Mouse (Mus musculus): ENCODE measurements around the gene Olfr1000. TPM values are rescaled to one million over a fixed set of nuclear protein-coding genes. Genes with fewer than 3 reads are reported as not detected.

Olfr1000 gene
- polyA plus RNA-seq (2014; fragmentation: Illumina TruSeq; extraction: RNeasy Lipid Tissue Mini Kit (QIAGEN cat#74804); ENCODE audit: low read depth, low replicate concordance) = not detected

DNA sequence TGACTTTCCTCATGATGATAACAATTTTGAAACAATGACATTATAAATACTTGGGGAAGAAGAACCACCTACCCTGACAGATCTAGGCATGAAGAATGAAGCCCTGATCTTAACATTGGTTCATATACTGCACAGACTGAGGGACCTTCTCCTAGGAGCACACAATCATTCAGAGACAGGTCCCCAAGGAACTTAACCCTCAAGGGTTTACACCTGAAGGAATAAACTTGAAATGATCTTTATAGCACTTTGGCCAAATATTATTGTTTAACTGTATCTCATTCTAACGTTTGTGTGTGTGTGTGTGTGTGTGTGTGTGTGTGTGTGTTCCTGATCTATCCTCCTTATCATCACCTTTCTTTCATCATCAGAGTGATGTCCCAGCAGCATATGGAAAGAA is at the start of gene Olfr1000:
Gene Olfr1000 (minus strand): TSS at position 101 of the 400 bp plus-strand sequence.

DNA sequence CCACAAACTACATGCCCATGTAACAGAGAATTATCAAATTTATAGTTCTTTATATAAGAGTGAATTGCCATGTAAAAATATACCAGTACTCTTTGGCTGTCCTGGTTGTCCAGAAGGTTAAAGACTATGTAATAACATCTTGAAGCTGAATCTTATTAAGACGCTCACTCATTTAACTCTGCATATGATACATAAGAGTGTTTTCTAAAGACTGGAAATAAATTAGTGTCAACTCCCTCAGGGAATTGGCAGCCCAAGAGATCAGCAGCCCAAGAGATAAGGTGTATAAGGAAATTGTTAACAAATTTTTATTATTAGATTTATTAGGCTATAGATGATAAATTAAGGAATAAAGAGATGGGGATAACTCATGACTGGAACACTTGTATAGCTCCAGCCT is 38.9 kb upstream of the Olfr1000 start, which contains the start of gene Olfr1002:
Gene Olfr1002 (minus strand): TSS at position 101 of the 400 bp plus-strand sequence.

DNA sequence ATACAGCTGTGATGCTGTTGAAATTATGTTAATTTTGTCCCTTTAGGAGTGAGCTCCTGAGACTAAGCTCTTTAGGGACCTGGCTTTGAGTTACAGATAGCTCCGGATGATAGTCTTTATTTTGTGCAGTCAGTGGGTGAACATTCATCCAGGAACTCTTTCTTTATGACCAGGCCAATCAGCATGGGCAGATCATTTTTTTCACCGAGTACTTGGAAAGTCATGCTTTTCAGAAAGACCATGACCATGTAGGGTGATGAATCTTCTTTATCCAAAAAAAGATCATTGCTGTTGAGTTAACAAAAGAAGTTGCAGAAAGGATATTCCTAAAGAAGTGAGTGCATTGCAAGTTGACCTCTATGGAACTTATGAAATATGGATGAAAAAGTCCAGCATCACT is 23.1 kb downstream of the Olfr1000 start, which contains the start of gene Olfr998:
Gene Olfr998 (plus strand): TSS at position 301 of the 400 bp plus-strand sequence.

GRCm38 (mm10) chr2:85578915-85579314 is 32.8 kb downstream of the Olfr1000 start, which contains the start of gene Olfr996:
Gene Olfr996, plus strand, starts transcription at chr2:85579215.

Other genes starting within 250 kb of the Olfr1000 start
- gene Olfr988, start 248.7 kb downstream of the Olfr1000 start, polyA plus RNA-seq (2014; fragmentation: Illumina TruSeq; extraction: RNeasy Lipid Tissue Mini Kit (QIAGEN cat#74804); ENCODE audit: low read depth, low replicate concordance) = not detected
- gene Olfr992, start 202.4 kb downstream of the Olfr1000 start, polyA plus RNA-seq (2014; fragmentation: Illumina TruSeq; extraction: RNeasy Lipid Tissue Mini Kit (QIAGEN cat#74804); ENCODE audit: low read depth, low replicate concordance) = not detected
- not detected for gene Olfr993, start 197.0 kb downstream of the Olfr1000 start, polyA plus RNA-seq (2014; fragmentation: Illumina TruSeq; extraction: RNeasy Lipid Tissue Mini Kit (QIAGEN cat#74804); ENCODE audit: low read depth, low replicate concordance)
- gene Olfr994, start 175.5 kb downstream of the Olfr1000 start, polyA plus RNA-seq (2014; fragmentation: Illumina TruSeq; extraction: RNeasy Lipid Tissue Mini Kit (QIAGEN cat#74804); ENCODE audit: low read depth, low replicate concordance) = not detected
- gene Olfr995, start 168.3 kb downstream of the Olfr1000 start, polyA plus RNA-seq (2014; fragmentation: Illumina TruSeq; extraction: RNeasy Lipid Tissue Mini Kit (QIAGEN cat#74804); ENCODE audit: low read depth, low replicate concordance) = not detected
- gene 4833423E24Rik, start 92.9 kb downstream of the Olfr1000 start, polyA plus RNA-seq (2014; fragmentation: Illumina TruSeq; extraction: RNeasy Lipid Tissue Mini Kit (QIAGEN cat#74804); ENCODE audit: low read depth, low replicate concordance) = not detected
- gene Olfr996, start 32.7 kb downstream of the Olfr1000 start, polyA plus RNA-seq (2014; fragmentation: Illumina TruSeq; extraction: RNeasy Lipid Tissue Mini Kit (QIAGEN cat#74804); ENCODE audit: low read depth, low replicate concordance) = not detected
- not detected for gene Olfr998, start 23.0 kb downstream of the Olfr1000 start, polyA plus RNA-seq (2014; fragmentation: Illumina TruSeq; extraction: RNeasy Lipid Tissue Mini Kit (QIAGEN cat#74804); ENCODE audit: low read depth, low replicate concordance)
- not detected for gene Olfr1002, start 38.8 kb upstream of the Olfr1000 start, polyA plus RNA-seq (2014; fragmentation: Illumina TruSeq; extraction: RNeasy Lipid Tissue Mini Kit (QIAGEN cat#74804); ENCODE audit: low read depth, low replicate concordance)
- not detected for gene Olfr154, start 52.6 kb upstream of the Olfr1000 start, polyA plus RNA-seq (2014; fragmentation: Illumina TruSeq; extraction: RNeasy Lipid Tissue Mini Kit (QIAGEN cat#74804); ENCODE audit: low read depth, low replicate concordance)
- gene Olfr1006, start 66.9 kb upstream of the Olfr1000 start, polyA plus RNA-seq (2014; fragmentation: Illumina TruSeq; extraction: RNeasy Lipid Tissue Mini Kit (QIAGEN cat#74804); ENCODE audit: low read depth, low replicate concordance) = not detected
- not detected for gene Olfr1008, start 77.5 kb upstream of the Olfr1000 start, polyA plus RNA-seq (2014; fragmentation: Illumina TruSeq; extraction: RNeasy Lipid Tissue Mini Kit (QIAGEN cat#74804); ENCODE audit: low read depth, low replicate concordance)
- not detected for gene Olfr1009, start 103.5 kb upstream of the Olfr1000 start, polyA plus RNA-seq (2014; fragmentation: Illumina TruSeq; extraction: RNeasy Lipid Tissue Mini Kit (QIAGEN cat#74804); ENCODE audit: low read depth, low replicate concordance)
- gene Olfr1012, start 150.9 kb upstream of the Olfr1000 start, polyA plus RNA-seq (2014; fragmentation: Illumina TruSeq; extraction: RNeasy Lipid Tissue Mini Kit (QIAGEN cat#74804); ENCODE audit: low read depth, low replicate concordance) = not detected
- 0.07 TPM for gene Olfr1013, start 155.2 kb upstream of the Olfr1000 start, polyA plus RNA-seq (2014; fragmentation: Illumina TruSeq; extraction: RNeasy Lipid Tissue Mini Kit (QIAGEN cat#74804); ENCODE audit: low read depth, low replicate concordance)
- gene Olfr1014, start 160.8 kb upstream of the Olfr1000 start, polyA plus RNA-seq (2014; fragmentation: Illumina TruSeq; extraction: RNeasy Lipid Tissue Mini Kit (QIAGEN cat#74804); ENCODE audit: low read depth, low replicate concordance) = not detected
- not detected for gene Olfr1015, start 170.1 kb upstream of the Olfr1000 start, polyA plus RNA-seq (2014; fragmentation: Illumina TruSeq; extraction: RNeasy Lipid Tissue Mini Kit (QIAGEN cat#74804); ENCODE audit: low read depth, low replicate concordance)
- not detected for gene Olfr1016, start 190.6 kb upstream of the Olfr1000 start, polyA plus RNA-seq (2014; fragmentation: Illumina TruSeq; extraction: RNeasy Lipid Tissue Mini Kit (QIAGEN cat#74804); ENCODE audit: low read depth, low replicate concordance)
- not detected for gene Olfr1018, start 206.6 kb upstream of the Olfr1000 start, polyA plus RNA-seq (2014; fragmentation: Illumina TruSeq; extraction: RNeasy Lipid Tissue Mini Kit (QIAGEN cat#74804); ENCODE audit: low read depth, low replicate concordance)
- not detected for gene Olfr1019, start 233.6 kb upstream of the Olfr1000 start, polyA plus RNA-seq (2014; fragmentation: Illumina TruSeq; extraction: RNeasy Lipid Tissue Mini Kit (QIAGEN cat#74804); ENCODE audit: low read depth, low replicate concordance)
- gene Olfr1020, start 235.1 kb upstream of the Olfr1000 start, polyA plus RNA-seq (2014; fragmentation: Illumina TruSeq; extraction: RNeasy Lipid Tissue Mini Kit (QIAGEN cat#74804); ENCODE audit: low read depth, low replicate concordance) = not detected